Mouse (Mus musculus) layer of hippocampus, adult 11-12 months (tissue): ENCODE measurements at regions not wholly inside any gene's neighbourhood (a gene's known extent, or its start where the extent isn't known, plus 50 kb on each side); places are given as distances from the start of the nearest gene placed in this dataset.

Source experiments
- DNase-seq: peaks from one replicate; pipeline ENCODE4 v3.0.0; 2022; ENCODE audit warnings: low spot score

DNA sequence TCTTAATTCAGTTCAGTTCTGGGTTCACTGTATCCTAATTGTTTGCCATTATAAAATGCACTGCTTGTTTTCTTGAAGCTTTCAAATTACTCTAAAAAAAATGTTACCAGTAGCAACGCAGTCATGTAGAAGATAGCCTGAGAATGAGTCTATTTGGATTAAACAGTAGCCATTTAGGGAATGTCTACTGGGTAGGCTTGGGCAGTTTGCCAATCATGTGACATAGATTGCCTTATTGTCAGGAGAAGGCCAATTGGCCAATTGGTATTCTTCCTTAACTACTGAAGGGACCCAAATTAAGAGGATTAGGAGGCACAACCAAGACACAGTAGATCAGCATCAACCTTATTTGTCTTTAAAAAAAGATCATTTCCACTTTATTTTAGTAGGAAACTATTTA is 379.7 kb downstream of the Samd5 start:
- no peak for DNase-seq

DNA sequence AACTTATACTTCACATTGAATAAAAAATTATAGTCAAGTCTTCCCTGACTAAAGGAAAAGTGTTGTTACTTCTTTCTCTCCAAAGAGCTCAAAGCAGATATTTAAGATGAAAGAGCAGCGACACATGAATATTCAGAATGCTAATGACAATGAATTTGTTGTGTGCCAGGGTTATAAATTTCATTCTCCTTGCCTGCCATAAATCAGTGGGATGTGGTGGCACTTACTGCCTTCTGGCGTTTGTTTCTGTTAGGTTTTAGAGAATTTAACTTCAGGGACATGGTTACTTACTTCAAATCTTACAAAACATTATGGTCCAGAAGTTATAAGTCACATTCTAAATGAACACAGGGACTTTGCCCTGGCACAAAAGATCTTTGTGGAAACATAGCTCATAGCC is 380.4 kb downstream of the Samd5 start:
- no peak for DNase-seq

- DNase-seq = no peak
Measured at GRCm38 (mm10) chr10:9291456-9292146, 383.4 kb downstream of the Samd5 start.

DNA sequence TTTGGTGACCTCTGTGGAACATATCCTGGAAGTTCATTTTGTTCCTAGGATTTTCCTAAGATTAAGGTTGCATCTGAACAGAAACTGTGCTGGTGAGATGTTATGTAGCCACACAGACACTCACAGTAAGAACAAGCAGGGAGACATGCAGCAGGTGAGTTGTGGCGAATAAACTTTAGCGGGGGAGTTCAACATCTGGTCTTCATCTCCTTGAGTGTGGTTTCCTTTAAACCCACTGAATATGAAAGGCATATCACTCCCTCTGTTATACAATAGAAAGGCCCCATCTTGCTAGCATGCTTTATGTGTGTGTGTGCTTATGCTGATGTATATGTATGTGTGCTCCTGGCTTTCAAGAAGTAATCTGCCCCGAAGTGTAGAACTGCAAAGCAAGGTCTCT is 387.1 kb upstream of the Sash1 start:
- DNase-seq = no peak

GRCm38 (mm10) chr10:9272243-9272642 is 386.4 kb upstream of the Sash1 start:
- DNase-seq = peak; percentile 8

GRCm38 (mm10) chr10:9265528-9265927 is 379.7 kb upstream of the Sash1 start:
- DNase-seq = no peak

- DNase-seq = no peak
Measured at GRCm38 (mm10) chr10:9264309-9265000, 378.6 kb upstream of the Sash1 start.

DNA sequence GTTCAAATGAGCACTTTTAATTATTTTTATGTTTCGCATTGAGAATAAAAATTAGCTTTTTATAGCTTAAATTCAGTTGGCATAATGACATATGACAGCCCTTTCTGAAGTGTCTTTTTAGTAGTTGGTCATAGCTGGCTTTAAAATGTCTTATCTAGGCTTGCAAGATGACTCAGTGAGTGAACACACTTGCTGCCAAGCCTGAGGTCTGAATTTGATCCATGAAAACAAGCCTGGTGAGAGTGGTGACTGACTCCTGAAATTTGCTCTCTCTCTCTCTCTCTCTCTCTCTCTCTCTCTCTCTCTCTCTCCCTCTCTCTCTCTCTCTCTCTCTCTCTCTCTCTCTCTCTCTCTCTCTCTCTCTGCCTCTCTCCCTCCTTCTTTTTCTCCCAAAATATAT is 372.8 kb upstream of the Sash1 start:
- DNase-seq = no peak

- DNase-seq = no peak
Measured at GRCm38 (mm10) chr10:9252941-9253217, 367.0 kb upstream of the Sash1 start.

- DNase-seq = no peak
Measured at GRCm38 (mm10) chr10:9252120-9252940, 366.5 kb upstream of the Sash1 start.

GRCm38 (mm10) chr10:9243281-9243618 is 357.4 kb upstream of the Sash1 start:
- DNase-seq = no peak

DNA sequence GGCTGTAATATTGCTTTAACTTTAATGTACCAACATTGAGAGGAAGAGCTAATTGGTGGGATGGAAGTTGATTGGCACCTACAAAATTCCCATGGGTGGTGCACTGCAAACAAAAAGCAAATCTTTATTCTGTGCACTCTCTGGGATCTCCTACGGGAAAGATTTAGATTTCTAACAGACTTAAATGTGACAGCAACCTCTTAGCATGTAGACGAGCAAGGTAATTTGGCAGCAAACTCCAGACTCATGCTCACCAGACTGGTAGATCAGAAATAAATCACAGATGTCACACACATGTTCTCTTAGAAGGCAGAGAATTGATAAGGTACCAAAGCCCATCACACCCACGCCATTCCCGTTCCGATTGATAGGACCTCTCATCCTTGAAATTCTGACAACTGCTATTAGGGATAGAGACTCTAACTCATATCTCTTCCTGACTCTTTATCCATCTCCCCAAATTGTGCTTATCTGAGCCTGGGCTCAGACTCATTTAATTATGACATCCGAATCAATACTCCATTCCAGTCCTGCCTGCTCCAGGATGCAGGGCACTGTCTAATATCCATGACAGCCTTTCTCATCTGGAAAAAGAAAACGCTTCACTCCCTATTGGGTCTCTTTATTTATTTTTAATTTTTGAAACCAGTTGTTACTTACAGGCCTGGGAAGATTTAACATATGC is 356.9 kb upstream of the Sash1 start:
- no peak for DNase-seq

DNA sequence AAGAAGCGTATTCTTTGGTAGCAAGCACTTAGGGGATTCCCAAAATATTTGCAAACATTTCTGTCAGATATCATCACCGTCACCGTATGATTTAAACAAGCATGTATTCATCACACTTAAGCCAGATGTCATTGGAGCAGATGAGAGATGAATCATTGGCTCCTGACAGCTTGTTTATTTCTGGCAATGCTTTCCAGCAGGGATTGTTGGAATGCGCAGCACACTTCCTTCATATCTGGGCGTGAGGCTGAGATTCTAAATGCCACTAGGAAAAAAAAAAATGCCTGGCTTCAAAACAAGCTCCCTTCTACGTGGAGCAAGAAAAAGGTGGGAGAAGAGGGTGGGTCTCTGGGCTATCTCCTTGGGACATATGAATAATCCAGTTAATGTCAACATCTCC is 354.1 kb upstream of the Sash1 start:
- peak; percentile 25 for DNase-seq

- DNase-seq = no peak
Measured at GRCm38 (mm10) chr10:9231751-9232150, 345.9 kb upstream of the Sash1 start.

DNA sequence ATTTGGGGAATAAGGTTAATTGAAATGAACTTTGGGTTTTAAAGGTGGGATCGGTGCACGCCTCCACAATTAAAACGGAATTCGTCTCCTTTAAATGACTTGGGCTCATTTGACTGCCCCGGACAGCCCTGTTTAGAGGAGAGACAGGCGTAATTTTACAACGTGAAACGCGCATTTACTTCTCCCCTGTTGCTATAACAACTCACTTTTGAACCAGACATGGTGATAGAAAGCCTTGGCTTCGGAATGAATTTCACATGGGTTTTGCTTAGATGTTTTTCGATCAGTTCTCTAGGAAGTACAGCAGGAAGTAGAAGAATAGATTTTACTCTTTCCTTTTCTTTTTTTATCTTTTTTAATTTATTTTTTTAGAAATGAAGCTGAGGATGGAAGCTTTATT is 343.2 kb upstream of the Sash1 start:
- peak; percentile 8 for DNase-seq

GRCm38 (mm10) chr10:9227361-9227760 is 341.5 kb upstream of the Sash1 start:
- no peak for DNase-seq

DNA sequence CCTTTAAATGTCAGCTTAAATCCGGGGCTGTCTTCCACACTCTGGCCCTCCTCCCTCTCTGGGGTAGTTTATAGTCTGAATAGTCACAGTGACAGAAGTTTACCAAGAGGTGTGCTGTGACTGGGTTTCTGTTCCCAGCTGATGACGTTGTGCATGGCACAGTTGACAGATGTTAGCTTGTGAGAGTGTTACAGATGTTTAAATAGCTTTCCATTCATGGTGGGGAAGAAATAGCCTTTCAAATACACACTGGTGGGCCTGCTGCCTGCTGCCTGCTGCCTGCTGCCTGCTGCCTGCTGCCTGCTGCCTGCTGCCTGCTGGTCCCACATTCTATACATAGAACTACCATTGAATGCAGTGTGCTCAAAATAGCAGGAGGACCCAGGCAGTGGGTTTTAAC is 324.8 kb upstream of the Sash1 start:
- DNase-seq = no peak

- DNase-seq = peak; percentile 71
Measured at GRCm38 (mm10) chr10:9204096-9204495, 318.2 kb upstream of the Sash1 start.

DNA sequence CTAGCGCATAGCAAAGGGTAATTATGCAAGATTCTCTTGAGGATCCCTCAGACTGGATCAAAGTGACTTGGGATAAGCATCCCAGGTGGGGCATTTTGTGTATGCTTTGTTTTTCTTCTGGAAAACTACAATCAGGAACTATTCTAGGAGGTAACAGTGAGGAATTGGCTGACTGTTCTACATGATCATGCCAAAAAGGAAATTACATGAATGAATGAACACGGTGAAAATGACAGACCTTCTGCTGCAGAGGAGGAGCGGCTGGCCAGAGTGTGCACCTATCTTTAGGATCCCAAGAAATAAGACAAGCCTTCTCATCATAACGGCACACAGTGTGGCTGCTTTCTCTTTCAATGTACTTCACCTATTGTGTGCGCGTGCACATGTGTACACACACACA is 317.5 kb upstream of the Sash1 start:
- no peak for DNase-seq

DNA sequence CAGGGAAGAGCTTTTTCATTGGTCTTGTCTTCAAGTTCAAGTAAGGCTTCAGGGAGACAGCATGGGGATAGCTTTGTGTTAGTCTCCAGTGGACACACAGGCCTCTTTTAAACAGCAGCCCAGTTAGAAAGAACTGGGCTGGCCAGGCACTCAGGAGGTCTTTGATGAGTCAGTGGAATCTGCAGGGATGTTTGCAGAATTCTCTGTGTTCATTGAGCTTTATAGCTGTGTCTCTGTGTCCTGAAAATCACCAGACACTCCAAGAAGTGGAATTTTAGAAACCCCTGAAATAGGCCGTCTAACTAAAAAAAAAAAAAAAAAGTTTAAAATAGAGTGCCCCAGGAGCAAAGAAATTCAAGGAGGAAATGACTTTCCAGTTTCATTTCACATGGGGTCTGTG is 317.1 kb upstream of the Sash1 start:
- no peak for DNase-seq

DNA sequence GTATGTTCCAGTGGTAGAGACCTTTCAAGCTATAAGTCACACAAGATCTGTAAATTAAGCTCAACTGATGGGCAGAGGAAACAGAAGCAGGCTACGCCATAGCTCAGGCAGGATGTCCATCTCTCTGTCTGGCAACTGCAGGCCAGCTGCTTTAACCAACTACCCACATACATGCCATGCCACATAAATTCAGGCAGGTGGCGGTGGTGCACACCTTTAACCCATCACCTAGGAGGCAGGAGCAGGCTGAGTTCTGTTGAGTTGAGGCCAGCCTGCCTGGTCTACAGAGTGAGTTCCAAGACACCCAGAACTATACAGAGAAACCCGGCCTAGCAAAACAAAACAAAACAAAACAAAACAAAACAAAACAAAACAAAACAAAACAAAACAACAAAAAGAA is 289.1 kb upstream of the Sash1 start:
- DNase-seq = no peak

DNA sequence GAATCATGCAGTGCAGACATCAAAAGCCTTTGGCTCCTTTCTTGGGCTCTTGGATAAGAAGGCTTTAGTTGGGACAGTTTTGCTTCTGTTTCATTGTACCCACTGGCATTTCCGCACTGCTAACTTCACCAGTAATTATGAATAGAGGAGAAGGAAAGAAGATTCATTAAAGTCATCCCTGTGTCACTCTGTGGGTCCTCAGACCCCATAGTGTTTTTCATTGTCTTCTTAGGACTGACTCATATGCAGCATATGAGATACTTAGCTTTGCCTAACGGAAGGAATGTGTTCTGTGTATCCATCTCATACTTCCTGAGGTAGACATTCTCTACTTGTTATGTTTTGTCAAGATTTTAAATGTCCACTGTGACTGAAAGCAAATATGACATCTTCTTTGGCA is 287.6 kb upstream of the Sash1 start:
- no peak for DNase-seq

- DNase-seq = no peak
Measured at GRCm38 (mm10) chr10:9168725-9169124, 282.9 kb upstream of the Sash1 start.
